Mouse (Mus musculus): ENCODE data around the gene Cyp2a4. TPM values are rescaled to one million over a fixed set of nuclear protein-coding genes. Genes with fewer than 3 reads are reported as not detected.

Cyp2a4 gene
- polyA plus RNA-seq, 1 experiment from 2014 or later, result not detected

Other genes starting within 250 kb of the Cyp2a4 start
- not detected in 2 replicates for gene Cyp2b13, start 245.7 kb upstream of the Cyp2a4 start, polyA plus RNA-seq (2016; fragmentation: Nextera tagmentation; extraction: Ambion mirVana)
- not detected in 2 replicates for gene Cyp2b9, start 133.8 kb upstream of the Cyp2a4 start, polyA plus RNA-seq (2016; fragmentation: Nextera tagmentation; extraction: Ambion mirVana)
- gene Vmn1r184, start 46.8 kb upstream of the Cyp2a4 start, polyA plus RNA-seq (2016; fragmentation: Nextera tagmentation; extraction: Ambion mirVana), result not detected in 2 replicates
- not detected in 2 replicates for gene Nlrp9c, start 96.5 kb downstream of the Cyp2a4 start, polyA plus RNA-seq (2016; fragmentation: Nextera tagmentation; extraction: Ambion mirVana)
- gene Nlrp4a, start 127.9 kb downstream of the Cyp2a4 start, polyA plus RNA-seq (2016; fragmentation: Nextera tagmentation; extraction: Ambion mirVana), result not detected in 2 replicates
- gene Nlrp9a, start 227.9 kb downstream of the Cyp2a4 start, polyA plus RNA-seq (2016; fragmentation: Nextera tagmentation; extraction: Ambion mirVana), result not detected in 2 replicates

All from heart, embryonic 12.5 days (tissue).